Mouse (Mus musculus) megakaryocyte, embryonic 14.5 days (primary cell): ENCODE results near the gene Coq5.

Experiments
- FLI1 ChIP-seq: IDR thresholded peaks from 2 replicates; pipeline ENCODE4 v1.6.1; 2012; ENCODE audit warnings: low read length, inconsistent platforms, mixed read lengths
- GATA1 ChIP-seq: IDR thresholded peaks from 3 replicates; pipeline ENCODE4 v1.6.1; 2012; ENCODE audit warnings: mixed read lengths, low read length, inconsistent platforms, borderline replicate concordance

DNA sequence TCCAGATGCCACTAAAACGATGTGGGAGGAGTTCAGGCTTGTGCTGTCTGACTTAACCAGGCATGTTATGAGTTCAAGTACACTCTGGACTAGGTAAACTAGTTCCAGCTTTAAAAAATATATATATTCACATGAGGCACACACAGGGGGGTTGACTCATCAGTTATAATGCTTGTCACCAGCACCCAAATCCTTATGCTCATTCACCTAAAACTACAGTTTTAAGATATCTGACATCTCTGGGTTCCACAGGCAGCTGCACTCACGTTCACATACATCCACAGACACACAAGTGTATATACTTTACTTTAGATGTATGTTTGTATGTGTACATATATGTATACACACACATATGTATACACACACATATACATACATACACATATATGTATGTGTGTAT, 681 bp upstream of the Coq5 start:
- TF ChIP-seq GATA1 (no peak), FLI1 (no peak)
